Mouse (Mus musculus): ENCODE measurements around the gene Slc32a1. TPM values are rescaled to one million over a fixed set of nuclear protein-coding genes. Genes with fewer than 3 reads are reported as not detected.

Slc32a1 gene
- polyA plus RNA-seq (2015; fragmentation: Illumina TruSeq; extraction: RNeasy Lipid Tissue Mini Kit (QIAGEN cat#74804); ENCODE audit: insufficient read depth, low read depth, low replicate concordance), result not detected

DNA sequence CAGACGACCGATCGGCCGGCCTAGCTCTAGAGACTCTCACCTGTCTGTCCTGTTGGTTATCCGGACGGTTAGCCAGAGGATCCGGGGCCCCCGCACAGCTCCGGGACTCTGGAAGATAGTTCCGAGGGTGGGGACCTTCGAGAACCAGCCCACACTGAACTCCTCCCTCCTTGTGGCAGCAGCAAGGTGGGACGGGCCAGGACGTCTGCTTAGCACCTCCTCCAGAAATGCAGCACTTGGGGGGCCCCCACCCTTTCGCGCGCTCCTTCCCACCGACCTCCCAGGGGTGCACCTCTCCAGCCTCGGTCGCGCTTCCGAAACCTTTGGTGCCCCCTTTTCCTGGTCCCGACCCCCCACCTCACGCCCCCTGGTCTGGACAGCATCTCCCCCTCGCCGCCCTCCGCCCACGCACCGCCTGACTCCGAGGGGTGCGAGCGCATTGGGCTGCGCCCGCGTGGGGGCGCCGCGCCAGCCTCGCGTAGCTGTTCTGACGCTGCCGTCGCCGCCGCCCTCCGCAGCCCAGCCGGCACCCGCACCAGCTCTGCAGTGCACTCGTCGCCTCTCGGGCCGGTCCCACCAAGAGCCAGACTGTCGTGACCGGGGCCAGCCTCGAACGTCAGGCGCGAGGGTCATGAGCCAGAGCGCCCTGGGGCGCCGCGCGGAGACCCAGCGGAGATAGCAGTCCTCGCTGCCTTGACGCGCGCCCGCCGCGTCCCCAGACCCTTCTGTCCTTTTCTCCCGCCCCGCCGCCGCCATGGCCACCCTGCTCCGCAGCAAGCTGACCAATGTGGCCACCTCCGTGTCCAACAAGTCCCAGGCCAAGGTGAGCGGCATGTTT lies at the start of gene Slc32a1:
Gene Slc32a1 (plus strand): TSS at position 280 of the 838 bp plus-strand sequence.

DNA sequence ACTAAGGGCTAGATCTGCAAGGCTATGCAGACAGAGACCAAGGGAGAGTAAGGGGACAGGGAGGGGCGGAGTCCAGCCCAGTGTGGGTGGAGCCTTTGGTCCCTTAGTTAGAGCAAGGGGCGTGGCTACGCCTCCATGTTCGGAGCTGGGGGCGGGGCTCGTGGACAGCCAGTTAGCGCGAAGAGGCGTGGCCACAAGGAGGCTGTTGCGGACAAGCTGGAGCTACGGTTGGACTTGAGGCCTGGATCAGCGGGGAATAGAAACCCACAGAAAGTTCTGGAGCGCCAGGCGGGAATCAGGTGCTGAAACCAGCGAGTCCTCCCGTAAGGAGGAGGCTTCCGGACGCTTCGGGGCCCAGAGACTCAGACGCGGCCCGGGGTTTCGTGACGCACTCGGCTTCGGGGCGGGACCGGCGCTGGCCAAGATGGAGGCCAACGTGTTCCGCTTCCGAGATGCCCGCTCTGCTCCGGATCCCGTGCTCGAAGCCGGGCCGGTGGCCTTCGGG lies 14.2 kb downstream of the Slc32a1 start, which contains the start of gene Actr5:
Gene Actr5 (plus strand): TSS at position 171 of the 505 bp plus-strand sequence.

DNA sequence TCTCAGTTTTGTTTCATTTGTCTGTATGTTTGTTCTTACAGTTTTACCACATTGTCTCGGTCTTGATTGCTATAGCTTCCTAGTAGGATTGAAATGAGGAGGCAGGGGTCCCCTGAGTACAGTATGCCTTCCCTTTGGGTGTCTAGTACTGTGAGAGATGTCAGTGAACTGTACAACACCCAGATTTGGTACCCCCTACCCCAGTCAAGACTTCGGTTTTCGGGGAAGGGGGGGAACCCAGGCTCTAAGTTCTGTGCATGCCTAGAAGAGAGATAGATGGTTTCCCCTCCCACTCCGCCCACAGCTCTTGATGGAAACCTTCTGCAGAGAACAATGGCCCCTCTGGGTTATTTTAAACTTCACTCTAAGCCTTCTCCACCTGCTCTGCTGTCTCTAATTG lies 54.5 kb downstream of the Slc32a1 start, which contains the start of gene Ppp1r16b:
Gene Ppp1r16b (plus strand): TSS at position 301 of the 400 bp plus-strand sequence.

Other genes with a start within 250 kb of the Slc32a1 start
- 2.1 TPM for gene Snhg11, start 235.1 kb upstream of the Slc32a1 start, polyA plus RNA-seq (2015; fragmentation: Illumina TruSeq; extraction: RNeasy Lipid Tissue Mini Kit (QIAGEN cat#74804); ENCODE audit: insufficient read depth, low read depth, low replicate concordance)
- gene Ralgapb, start 200.9 kb upstream of the Slc32a1 start, polyA plus RNA-seq (2015; fragmentation: Illumina TruSeq; extraction: RNeasy Lipid Tissue Mini Kit (QIAGEN cat#74804); ENCODE audit: insufficient read depth, low read depth, low replicate concordance), result 8.0 TPM
- 5.5 TPM for gene Adig, start 108.2 kb upstream of the Slc32a1 start, polyA plus RNA-seq (2015; fragmentation: Illumina TruSeq; extraction: RNeasy Lipid Tissue Mini Kit (QIAGEN cat#74804); ENCODE audit: insufficient read depth, low read depth, low replicate concordance)
- gene Arhgap40, start 98.0 kb upstream of the Slc32a1 start, polyA plus RNA-seq (2015; fragmentation: Illumina TruSeq; extraction: RNeasy Lipid Tissue Mini Kit (QIAGEN cat#74804); ENCODE audit: insufficient read depth, low read depth, low replicate concordance), result not detected
- 3.2 TPM for gene Actr5, start 14.1 kb downstream of the Slc32a1 start, polyA plus RNA-seq (2015; fragmentation: Illumina TruSeq; extraction: RNeasy Lipid Tissue Mini Kit (QIAGEN cat#74804); ENCODE audit: insufficient read depth, low read depth, low replicate concordance)
- gene Ppp1r16b, start 54.6 kb downstream of the Slc32a1 start, polyA plus RNA-seq (2015; fragmentation: Illumina TruSeq; extraction: RNeasy Lipid Tissue Mini Kit (QIAGEN cat#74804); ENCODE audit: insufficient read depth, low read depth, low replicate concordance), result 2.5 TPM
- not detected for gene Fam83d, start 157.3 kb downstream of the Slc32a1 start, polyA plus RNA-seq (2015; fragmentation: Illumina TruSeq; extraction: RNeasy Lipid Tissue Mini Kit (QIAGEN cat#74804); ENCODE audit: insufficient read depth, low read depth, low replicate concordance)
- 2.4 TPM for gene Dhx35, start 184.0 kb downstream of the Slc32a1 start, polyA plus RNA-seq (2015; fragmentation: Illumina TruSeq; extraction: RNeasy Lipid Tissue Mini Kit (QIAGEN cat#74804); ENCODE audit: insufficient read depth, low read depth, low replicate concordance)

All from pancreas, adult 10 weeks (tissue).